Mouse (Mus musculus) heart, embryonic 11.5 days (tissue): Measurements from ENCODE around the gene Litaf. TPM values are rescaled to one million over a fixed set of nuclear protein-coding genes. Genes with fewer than 3 reads are reported as not detected.

ENCODE experiments used
- ATAC-seq: fragments of 200-750 bp; cut with Nextera tagmentation; replicated peaks from 2 replicates; pipeline ENCODE4 v1.8.0; 2017; ENCODE audit warnings: moderate library complexity; ENCODE audit not compliant: insufficient number of reproducible peaks, low FRiP score, low TSS enrichment
- H3K27ac ChIP-seq: fragments of 300-500 bp; sonication (generic); 2 replicates; pipeline ENCODE4 v1.5.1; 2014; ENCODE audit warnings: mild to moderate bottlenecking, low read depth, low read length
- H3K27me3 ChIP-seq: fragments of 300-500 bp; sonication (generic); 2 replicates; pipeline ENCODE4 v1.6.1; 2014; ENCODE audit warnings: mild to moderate bottlenecking, low read length, mixed read lengths; ENCODE audit not compliant: control insufficient read depth, insufficient read depth
- H3K36me3 ChIP-seq: fragments of 300-500 bp; sonication (generic); 2 replicates; pipeline ENCODE4 v1.6.1; 2014; ENCODE audit warnings: mild to moderate bottlenecking, low read length, moderate library complexity, mixed read lengths; ENCODE audit not compliant: control insufficient read depth, insufficient read depth
- H3K4me1 ChIP-seq: fragments of 300-500 bp; sonication (generic); 2 replicates; pipeline ENCODE4 v1.6.1; 2014; ENCODE audit warnings: low read length; ENCODE audit not compliant: control insufficient read depth, insufficient read depth
- H3K4me2 ChIP-seq: fragments of 300-500 bp; sonication (generic); 2 replicates; pipeline ENCODE4 v1.6.1; 2014; ENCODE audit warnings: mild to moderate bottlenecking, moderate library complexity
- H3K4me3 ChIP-seq: fragments of 300-500 bp; sonication (generic); 2 replicates; pipeline ENCODE4 v1.5.1; 2014; ENCODE audit warnings: low read depth, low read length
- H3K9ac ChIP-seq: fragments of 300-500 bp; sonication (generic); 2 replicates; pipeline ENCODE4 v1.6.1; 2014; ENCODE audit warnings: mild to moderate bottlenecking, low read depth, low read length, moderate library complexity
- H3K9me3 ChIP-seq: fragments of 300-500 bp; sonication (generic); replicated peaks from 2 replicates; pipeline ENCODE4 v1.6.1; 2016; ENCODE audit warnings: low read length; ENCODE audit not compliant: control insufficient read depth
- WGBS: fragments of 180-500 bp; shearing (Covaris S2); extraction: QIAGEN DNeasy Blood & Tissue Kit; methylation state at CpG from one replicate; pipeline ENCODE4 v1.1.7; 2014; ENCODE audit not compliant: insufficient replicate concordance; 5-methylcytosine and 5-hydroxymethylcytosine counted together
- polyA plus RNA-seq: library from polyadenylated mRNA; unstranded; fragments of >200 nt; fragmentation: Nextera tagmentation; extraction: Ambion mirVana; gene quantifications from 2 replicates; pipeline ENCODE4 v1.2.1, GENCODE M21; 2014

Litaf gene
- polyA plus RNA-seq, 1 experiment from 2014 or later, result 63.8 TPM

DNA sequence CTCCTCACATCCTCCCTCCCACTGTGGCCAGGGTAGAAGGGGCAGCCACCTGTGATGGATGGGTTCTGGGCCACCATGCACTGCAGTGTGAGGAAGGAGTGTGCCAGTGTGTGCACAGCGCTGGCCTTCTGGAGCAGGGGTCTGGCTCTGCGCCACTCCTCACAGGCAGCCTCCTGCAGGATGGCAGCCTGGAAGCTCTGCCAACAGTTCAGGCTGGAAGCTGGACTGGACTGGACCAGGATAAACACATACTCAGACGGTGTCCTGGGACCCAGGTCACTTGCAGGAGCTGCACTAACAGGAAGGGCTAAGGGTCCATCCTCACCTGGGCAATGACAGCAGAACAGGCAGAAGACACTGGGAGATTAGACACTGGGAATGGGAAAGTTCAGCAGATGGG, 132.6 kb downstream of the Litaf start:
- Histone ChIP-seq H3K27me3 (no peaks in the 10 kb centered on the region; the same call in 1 of the 2 replicates), H3K4me2 (no peak overlapping the region), H3K36me3 (no peaks in the 10 kb centered on the region), H3K9ac (no peak overlapping the region), H3K4me1 (no peaks in the 10 kb centered on the region; the same call in 1 of the 2 replicates), H3K27ac (no peak overlapping the region), H3K9me3 (0 out of 2 replicates have a peak, but pooled peaks cover 4% of the 10 kb centered on the region), H3K4me3 (no peak overlapping the region)
- 69% methylated on average over 3 of the region's 3 CpGs for WGBS
- ATAC-seq, result no peak

DNA sequence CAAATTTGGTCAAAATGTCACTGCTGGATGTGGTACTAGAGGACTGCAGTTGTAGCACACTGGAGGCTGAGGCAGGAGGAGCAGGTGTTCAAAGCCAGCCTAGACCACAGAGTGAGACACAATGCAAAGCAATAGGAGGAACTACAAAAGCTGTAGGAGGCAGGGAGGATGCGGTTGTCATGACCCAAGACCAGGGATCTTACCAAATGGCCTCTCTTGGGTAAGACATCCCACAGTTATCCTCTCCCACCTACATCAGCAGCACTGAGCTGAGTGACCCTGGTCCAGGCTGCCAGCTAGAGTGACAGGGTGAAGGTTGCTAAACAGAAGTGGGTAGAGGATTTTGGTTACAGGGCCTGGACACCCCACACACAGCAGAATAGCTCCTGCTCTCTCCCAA, 138.9 kb downstream of the Litaf start:
- ATAC-seq, result no peak
- H3K9ac ChIP-seq, result no peak overlapping the region
- no peaks in the 10 kb centered on the region for H3K36me3 ChIP-seq
- 0 out of 2 replicates have a peak, but pooled peaks cover 4% of the 10 kb centered on the region for H3K9me3 ChIP-seq
- H3K27ac ChIP-seq, result no peak overlapping the region
- H3K4me3 ChIP-seq, result no peak overlapping the region
- no peaks in the 10 kb centered on the region for H3K27me3 ChIP-seq
- H3K4me1 ChIP-seq, result no peaks in the 10 kb centered on the region; the same call in 1 of the 2 replicates
- 82% methylated on average over 1 of the region's 1 CpGs for WGBS
- no peak overlapping the region for H3K4me2 ChIP-seq

DNA sequence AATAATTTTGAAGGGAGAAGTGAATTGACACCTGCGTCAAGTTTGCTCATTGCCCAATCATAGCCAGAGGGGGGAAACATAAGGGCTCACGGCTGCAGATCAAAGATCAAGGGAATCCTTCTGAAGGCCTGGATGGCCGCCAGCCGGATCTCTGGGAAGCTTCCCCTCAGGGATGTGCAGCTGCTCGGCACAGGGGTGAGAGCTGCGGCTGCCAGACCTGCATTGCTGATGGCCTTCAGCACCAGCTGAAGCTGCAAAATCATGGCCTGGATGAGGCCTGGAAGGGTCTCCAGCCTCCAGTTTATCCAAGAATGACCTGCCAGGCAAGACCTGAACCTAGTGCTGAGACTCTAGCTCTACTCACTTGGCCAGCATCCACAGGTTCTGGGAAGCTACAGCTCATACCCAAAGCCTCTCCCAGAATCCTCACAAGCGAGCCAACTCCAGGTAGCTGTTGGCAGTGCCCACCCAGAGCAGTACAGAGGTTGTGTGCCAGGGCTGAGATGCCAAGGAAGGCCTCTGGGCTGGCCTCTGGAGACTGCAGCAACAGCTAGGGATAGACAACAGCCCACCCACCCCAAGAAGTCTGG, 140.3 kb downstream of the Litaf start:
- H3K27ac ChIP-seq, result no peak overlapping the region

DNA sequence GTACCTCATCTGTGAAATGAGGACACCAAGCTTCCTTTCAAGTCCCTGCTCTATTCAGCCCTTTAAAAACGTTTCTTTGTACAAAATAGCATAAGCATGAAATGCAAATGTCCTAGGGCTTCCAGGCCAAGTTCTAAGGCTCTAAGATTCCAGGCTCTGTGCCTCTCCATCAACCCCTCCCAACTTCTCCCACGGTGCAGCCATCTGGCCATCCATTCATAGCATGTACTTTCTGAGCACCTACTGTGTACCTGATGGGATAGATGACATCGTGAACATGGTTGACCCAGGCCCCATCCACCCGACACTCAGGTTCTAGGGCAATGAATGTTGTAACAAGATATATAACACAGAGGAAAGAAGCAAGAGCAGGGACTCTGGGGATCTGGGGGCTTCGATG, 142.4 kb downstream of the Litaf start:
- Histone ChIP-seq H3K4me2 (no peak overlapping the region), H3K9ac (no peak overlapping the region), H3K27ac (no peak overlapping the region), H3K4me3 (no peak overlapping the region), H3K36me3 (no peaks in the 10 kb centered on the region), H3K9me3 (no peaks in the 10 kb centered on the region), H3K27me3 (no peaks in the 10 kb centered on the region), H3K4me1 (peaks cover 4% of the 10 kb centered on the region)
- WGBS, result 73% methylated on average over 5 of the region's 5 CpGs
- no peak for ATAC-seq

More for the DNA sequence above, 140.3 kb downstream of the Litaf start:
- H3K27me3 ChIP-seq, result no peaks in the 10 kb centered on the region
- H3K36me3 ChIP-seq, result no peaks in the 10 kb centered on the region
- H3K4me2 ChIP-seq, result no peak overlapping the region
- H3K4me1 ChIP-seq, result no peaks in the 10 kb centered on the region; the same call in none of the 2 replicates
- ATAC-seq, result no peak
- H3K9me3 ChIP-seq, result 0 out of 2 replicates have a peak, but pooled peaks cover 1% of the 10 kb centered on the region
- no peak overlapping the region for H3K9ac ChIP-seq
- no peak overlapping the region for H3K4me3 ChIP-seq
- WGBS, result 44% methylated on average over 7 of the region's 7 CpGs

DNA sequence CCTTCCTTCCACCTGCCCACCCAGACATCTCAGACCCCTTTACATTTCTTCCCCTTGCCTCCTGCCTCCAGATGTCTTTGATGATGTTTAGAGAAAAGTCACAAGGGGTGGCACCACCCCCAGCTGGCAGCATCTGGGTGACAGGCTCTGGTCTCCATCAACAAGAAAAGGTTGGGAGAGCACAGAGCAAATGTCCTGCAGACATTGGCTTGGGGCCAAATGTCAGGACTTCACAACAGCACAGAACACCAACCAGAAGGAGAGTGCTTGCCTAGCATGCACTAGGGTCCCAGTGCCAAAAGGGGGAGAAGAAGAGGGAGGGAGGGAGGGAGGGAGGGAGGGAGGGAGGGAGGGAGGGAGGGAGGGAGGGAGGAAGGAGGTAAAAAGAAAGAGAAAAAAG, 146.1 kb downstream of the Litaf start:
- no peak overlapping the region for H3K4me2 ChIP-seq
- 0 out of 2 replicates have a peak overlapping the region, but pooled peaks have one; percentile 10 for H3K27ac ChIP-seq
- no peaks in the 10 kb centered on the region for H3K36me3 ChIP-seq
- H3K4me1 ChIP-seq, result peaks cover 4% of the 10 kb centered on the region
- ATAC-seq, result 0 out of 2 replicates have a peak, but pooled peaks have one; percentile 55
- H3K9me3 ChIP-seq, result no peaks in the 10 kb centered on the region
- H3K4me3 ChIP-seq, result no peak overlapping the region
- H3K27me3 ChIP-seq, result no peaks in the 10 kb centered on the region
- no peak overlapping the region for H3K9ac ChIP-seq

DNA sequence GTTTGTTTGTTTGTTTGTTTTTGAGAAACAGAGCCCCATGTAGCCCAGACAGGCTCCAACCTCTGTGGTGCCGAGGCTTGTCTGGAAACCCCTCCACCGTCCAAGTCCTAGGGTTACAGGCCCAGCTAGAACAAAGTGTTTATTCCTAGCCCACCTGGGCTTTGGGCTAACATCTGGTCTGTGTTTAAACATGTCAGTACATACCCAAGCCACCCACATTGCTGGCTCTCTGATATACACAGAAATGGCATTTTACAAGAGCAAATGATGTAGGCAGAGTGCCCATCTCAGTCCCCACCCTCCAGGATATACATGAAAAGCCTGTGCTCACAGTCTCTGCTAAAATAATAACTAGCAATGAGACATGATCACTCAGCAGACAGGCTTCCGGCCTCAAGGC, 149.7 kb downstream of the Litaf start:
- Histone ChIP-seq H3K4me1 (peaks cover 4% of the 10 kb centered on the region), H3K9ac (no peak overlapping the region), H3K27me3 (no peaks in the 10 kb centered on the region), H3K36me3 (no peaks in the 10 kb centered on the region), H3K4me2 (no peak overlapping the region), H3K4me3 (no peak overlapping the region), H3K27ac (no peak overlapping the region), H3K9me3 (no peaks in the 10 kb centered on the region)
- 66% methylated on average over 3 of the region's 3 CpGs for WGBS
- ATAC-seq, result no peak

DNA sequence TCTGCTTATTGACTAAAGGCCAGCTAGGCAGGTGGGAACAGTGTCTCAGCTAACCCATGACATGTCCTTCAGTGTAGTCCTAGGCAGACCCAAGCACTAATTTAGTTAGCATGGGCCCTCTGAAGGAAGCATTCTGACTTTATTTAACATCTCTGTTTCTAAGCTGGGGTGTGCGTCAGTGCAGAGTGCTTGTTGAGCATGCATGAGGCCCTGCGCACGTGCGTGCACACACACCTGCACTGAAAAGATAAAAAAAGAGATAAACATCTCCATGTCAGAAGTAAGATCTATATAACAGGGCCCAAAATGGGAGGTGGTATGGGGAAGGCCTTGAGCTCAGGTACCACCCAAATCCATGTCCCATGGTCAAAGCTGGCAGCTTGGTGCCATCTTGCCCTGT, 150.9 kb downstream of the Litaf start:
- Histone ChIP-seq H3K27ac (no peak overlapping the region), H3K36me3 (no peaks in the 10 kb centered on the region)
- 95% methylated on average over 4 of the region's 4 CpGs for WGBS

DNA sequence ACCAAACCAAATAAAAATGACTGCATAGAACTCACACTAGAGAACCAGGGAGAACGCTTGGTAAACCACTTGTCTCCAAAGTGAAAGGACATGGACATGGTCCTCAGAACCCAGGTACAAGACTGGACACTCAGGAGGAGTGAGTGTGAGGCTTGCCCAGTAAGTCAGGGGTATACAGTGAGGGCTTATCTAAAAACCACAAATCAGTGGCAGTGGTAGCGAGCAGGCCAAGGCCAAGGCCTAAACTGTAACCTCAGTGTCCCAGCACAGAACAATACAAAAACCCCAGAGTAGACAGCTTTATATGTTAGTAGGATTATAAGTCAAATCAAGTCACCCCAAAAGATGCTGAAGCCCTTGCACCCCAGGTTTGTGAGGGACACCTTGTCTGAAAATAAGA, 154.9 kb downstream of the Litaf start:
- Histone ChIP-seq H3K27ac (peak overlapping the region; percentile 2; the same call in 1 of the 2 replicates), H3K27me3 (no peaks in the 10 kb centered on the region), H3K9me3 (no peaks in the 10 kb centered on the region), H3K9ac (no peak overlapping the region), H3K36me3 (no peaks in the 10 kb centered on the region), H3K4me2 (no peak overlapping the region), H3K4me3 (no peak overlapping the region), H3K4me1 (no peaks in the 10 kb centered on the region)
- no peak for ATAC-seq
- 79% methylated on average over 2 of the region's 2 CpGs for WGBS

More for the DNA sequence above, 150.9 kb downstream of the Litaf start:
- Histone ChIP-seq H3K9me3 (no peaks in the 10 kb centered on the region), H3K4me2 (no peak overlapping the region), H3K4me3 (no peak overlapping the region), H3K27me3 (no peaks in the 10 kb centered on the region), H3K4me1 (peaks cover 4% of the 10 kb centered on the region), H3K9ac (no peak overlapping the region)
- ATAC-seq, result no peak

DNA sequence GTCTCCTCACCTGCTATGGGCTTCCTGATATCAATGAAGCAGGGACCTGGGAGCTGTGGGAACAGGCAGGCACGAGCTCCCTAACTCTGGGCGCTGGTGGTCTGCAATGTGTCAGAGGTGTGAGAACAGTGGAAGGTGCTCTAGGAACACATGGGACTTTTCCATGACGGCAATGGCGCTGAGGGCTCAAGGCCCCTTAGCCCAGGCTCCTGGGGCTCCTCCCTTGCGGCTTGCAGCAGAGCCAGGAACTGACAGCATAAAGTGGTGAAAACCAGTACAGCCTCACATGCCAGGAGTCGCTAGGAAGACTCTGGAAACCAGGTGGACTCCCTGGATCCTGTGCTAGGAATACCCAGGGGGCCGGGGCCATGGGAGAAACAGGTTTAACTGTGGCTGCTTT, 155.4 kb downstream of the Litaf start:
- 50% methylated on average over 7 of the region's 7 CpGs for WGBS

More for the DNA sequence above, 155.4 kb downstream of the Litaf start:
- Histone ChIP-seq H3K4me3 (no peak overlapping the region), H3K4me2 (no peak overlapping the region), H3K4me1 (peaks cover 4% of the 10 kb centered on the region), H3K9ac (0 out of 2 replicates have a peak overlapping the region, but pooled peaks have one; percentile 16), H3K36me3 (no peaks in the 10 kb centered on the region), H3K27me3 (no peaks in the 10 kb centered on the region), H3K9me3 (no peaks in the 10 kb centered on the region), H3K27ac (peak overlapping the region; percentile 2; the same call in 1 of the 2 replicates)
- ATAC-seq, result no peak
